Comparison of ENCODE assay signal across 17 mouse cellular contexts in the genomic region with DNA sequence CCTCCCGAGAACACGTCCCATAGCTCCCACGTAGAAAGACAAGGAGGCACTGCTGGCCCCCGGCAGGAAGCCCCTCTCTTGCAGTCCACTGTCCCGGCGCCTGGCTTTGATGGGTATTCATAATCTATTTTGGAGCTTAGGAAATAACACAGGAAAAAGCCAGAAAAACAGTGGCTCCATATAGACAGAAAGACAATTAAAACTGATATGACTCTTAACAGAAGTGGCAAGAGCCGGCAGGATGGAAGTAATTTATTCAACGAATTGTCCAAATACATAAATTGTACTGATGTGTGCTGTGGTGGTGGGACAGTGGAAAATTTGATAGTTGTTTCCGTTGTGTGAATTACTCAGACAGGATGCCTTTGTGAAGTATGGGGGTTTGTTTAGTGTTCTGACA.
DNase-seq lines count a peak whose midpoint lies in the region; ATAC-seq and TF ChIP-seq lines count a peak whose summit lies in the region.
"Had no signal": no experiment of that assay in that cellular context is flagged by ENCODE, and none has a peak within 500 bp of the region (broad histone marks: within the 10 kb centered on the region; RNA-seq: fewer than 3 reads in every experiment).

No protein-coding gene starts in this region.

- dilution Hi-C loops in CH12.LX (cut with MboI; ENCODE audit: extremely low pct_ligation_motif_present, extremely low pct_unique_long_range_greater_than_20kb, low sequenced_read_pairs), result no loop called here

- in situ Hi-C loops in CH12.LX (cut with MboI; ENCODE audit: low pct_ligation_motif_present, low pct_unique_long_range_greater_than_20kb, low sequenced_read_pairs), result no loop called here

- H3K27ac ChIP-seq in heart, embryonic 16.5 days (ENCODE audit: low read length), result no peak overlapping the region
- no peak overlapping the region for H3K27ac ChIP-seq in CH12.LX (ENCODE audit: insufficient read depth, low read depth)
- H3K27ac ChIP-seq in lung, postnatal 0 days (ENCODE audit: low read length), result no peak overlapping the region
- no peak overlapping the region for H3K27ac ChIP-seq in heart, embryonic 11.5 days (ENCODE audit: low read depth, low read length)
- H3K27ac ChIP-seq in forebrain, postnatal 0 days (ENCODE audit: low read depth, low read length), result no peak overlapping the region
- H3K27ac ChIP-seq: hindbrain, embryonic 13.5 days; limb, embryonic 13.5 days had no signal

- H3K4me1 ChIP-seq in heart, embryonic 16.5 days (ENCODE audit: control insufficient read depth, insufficient read depth, low read length), result no peaks in the 10 kb centered on the region
- H3K4me1 ChIP-seq in CH12.LX (ENCODE audit: control insufficient read depth in 1 of 2, insufficient read depth in 2 of 2), result no peaks in the 10 kb centered on the region
- H3K4me1 ChIP-seq in lung, postnatal 0 days (ENCODE audit: insufficient read depth, low read depth, low read length), result no peaks in the 10 kb centered on the region
- no peaks in the 10 kb centered on the region for H3K4me1 ChIP-seq in heart, embryonic 11.5 days (ENCODE audit: control insufficient read depth, insufficient read depth, low read length)
- H3K4me1 ChIP-seq in forebrain, postnatal 0 days (ENCODE audit: insufficient read depth), result no peaks in the 10 kb centered on the region

- no peak for TF ChIP-seq RAD21 in CH12.LX (IDR thresholded peaks at IDR 0.05; ENCODE audit: low read depth, low read length)

- H3K27me3 ChIP-seq in heart, embryonic 16.5 days (ENCODE audit: control insufficient read depth, insufficient read depth, low read length), result no peaks in the 10 kb centered on the region
- no peaks in the 10 kb centered on the region for H3K27me3 ChIP-seq in CH12.LX (replicated peaks)
- H3K27me3 ChIP-seq in lung, postnatal 0 days (replicated peaks; ENCODE audit: insufficient read depth, low read length), result no peaks in the 10 kb centered on the region
- no peaks in the 10 kb centered on the region for H3K27me3 ChIP-seq in heart, embryonic 11.5 days (ENCODE audit: control insufficient read depth, insufficient read depth, low read length)
- H3K27me3 ChIP-seq in forebrain, postnatal 0 days (ENCODE audit: insufficient read depth, low read length), result no peaks in the 10 kb centered on the region

- TF ChIP-seq CTCF in CH12.LX (conservative IDR thresholded peaks at IDR 0.05 in 1 of 2, IDR thresholded peaks at IDR 0.05 in 1 of 2; ENCODE audit: low read depth in 2 of 2, low read length in 2 of 2), result no peak
- TF ChIP-seq CTCF in lung, postnatal 0 days (IDR thresholded peaks at IDR 0.05), result no peak
- TF ChIP-seq CTCF in forebrain, postnatal 0 days (IDR thresholded peaks at IDR 0.05; ENCODE audit: low read depth), result no peak

- no peak overlapping the region for H3K9ac ChIP-seq in heart, embryonic 16.5 days (ENCODE audit: low read length)
- H3K9ac ChIP-seq in CH12.LX (ENCODE audit: insufficient read depth, low read depth), result no peak overlapping the region
- no peak overlapping the region for H3K9ac ChIP-seq in lung, postnatal 0 days (replicated peaks; ENCODE audit: low read depth)
- H3K9ac ChIP-seq in heart, embryonic 11.5 days (ENCODE audit: low read depth, low read length), result no peak overlapping the region
- H3K9ac ChIP-seq in forebrain, postnatal 0 days, result no peak overlapping the region
- H3K9ac ChIP-seq: hindbrain, embryonic 13.5 days; limb, embryonic 13.5 days had no signal

- H3K4me3 ChIP-seq in heart, embryonic 16.5 days (ENCODE audit: low read length), result no peak overlapping the region
- H3K4me3 ChIP-seq in CH12.LX (replicated peaks in 1 of 3; ENCODE audit: low read depth in 2 of 3, low read length in 2 of 3, poor library complexity in 1 of 3), result no peak overlapping the region
- no peak overlapping the region for H3K4me3 ChIP-seq in lung, postnatal 0 days (ENCODE audit: low read depth, low read length)
- no peak overlapping the region for H3K4me3 ChIP-seq in heart, embryonic 11.5 days (ENCODE audit: low read depth, low read length)
- H3K4me3 ChIP-seq in forebrain, postnatal 0 days (ENCODE audit: low read depth, low read length), result no peak overlapping the region
- H3K4me3 ChIP-seq: hindbrain, embryonic 13.5 days; limb, embryonic 13.5 days had no signal

- 72% methylated on average over 9 of the region's 9 CpGs for WGBS in heart, embryonic 16.5 days
- WGBS in lung, postnatal 0 days, result 63% methylated on average over 9 of the region's 9 CpGs
- WGBS in heart, embryonic 11.5 days (ENCODE audit: insufficient replicate concordance), result 75% methylated on average over 9 of the region's 9 CpGs
- WGBS in forebrain, postnatal 0 days, result 89% methylated on average over 9 of the region's 9 CpGs

- no peaks in the 10 kb centered on the region for H3K36me3 ChIP-seq in heart, embryonic 16.5 days (ENCODE audit: control insufficient read depth, insufficient read depth)
- no peaks in the 10 kb centered on the region for H3K36me3 ChIP-seq in CH12.LX (replicated peaks in 1 of 2; ENCODE audit: control insufficient read depth in 1 of 2, insufficient read depth in 1 of 2, low read length in 1 of 2)
- no peaks in the 10 kb centered on the region for H3K36me3 ChIP-seq in lung, postnatal 0 days (ENCODE audit: insufficient read depth, low read length)
- H3K36me3 ChIP-seq in heart, embryonic 11.5 days (ENCODE audit: control insufficient read depth, insufficient read depth, low read length), result no peaks in the 10 kb centered on the region
- H3K36me3 ChIP-seq in forebrain, postnatal 0 days (ENCODE audit: insufficient read depth), result no peaks in the 10 kb centered on the region
- H3K36me3 ChIP-seq: G1E; hindbrain, embryonic 13.5 days; limb, embryonic 13.5 days had no signal

- no peaks in the 10 kb centered on the region for H3K79me2 ChIP-seq in CH12.LX (replicated peaks; ENCODE audit: control insufficient read depth, extremely low read depth, insufficient read depth, poor library complexity, severe bottlenecking)

- peak; percentile 49; the same call in 1 of the 2 replicates for ATAC-seq in heart, embryonic 16.5 days (replicated peaks; ENCODE audit: extremely low read depth, insufficient read depth, low FRiP score)
- peak; percentile 92 for ATAC-seq in lung, postnatal 0 days
- ATAC-seq in heart, embryonic 11.5 days (replicated peaks; ENCODE audit: insufficient number of reproducible peaks, low FRiP score, low TSS enrichment), result no peak
- ATAC-seq in forebrain, postnatal 0 days, result no peak
- ATAC-seq: forebrain, embryonic 14.5 days; midbrain, embryonic 16.5 days had no signal

- TF ChIP-seq POLR2A in CH12.LX (IDR thresholded peaks at IDR 0.05; ENCODE audit: low read depth, low read length), result no peak

- DNase-seq in heart, adult 18-20 months, result no peak
- DNase-seq in CH12.LX (ENCODE audit: extremely low read depth), result peak; percentile 6
- peak; percentile 61 for DNase-seq in kidney, postnatal 14 days
- peak; percentile 68 for DNase-seq in lung, postnatal 0 days (ENCODE audit: low spot score)
- no peak for DNase-seq in embryo, embryonic 10.5 days (ENCODE audit: low spot score)
- no peak for DNase-seq in forebrain, postnatal 0 days
- DNase-seq: cerebellum, adult 9-10 months; heart, postnatal 10 days; layer of hippocampus, postnatal 36 days; right cerebral cortex, postnatal 25 days had no signal

- H3K4me2 ChIP-seq in heart, embryonic 16.5 days (ENCODE audit: low read depth, low read length), result no peak overlapping the region
- H3K4me2 ChIP-seq in CH12.LX (ENCODE audit: insufficient read depth, low read depth, poor library complexity, severe bottlenecking), result no peak overlapping the region
- no peak overlapping the region for H3K4me2 ChIP-seq in lung, postnatal 0 days (replicated peaks; ENCODE audit: low read depth, low read length)
- H3K4me2 ChIP-seq in heart, embryonic 11.5 days, result no peak overlapping the region
- H3K4me2 ChIP-seq in forebrain, postnatal 0 days (ENCODE audit: low read depth), result no peak overlapping the region
- H3K4me2 ChIP-seq: hindbrain, embryonic 13.5 days; limb, embryonic 13.5 days had no signal

- TF ChIP-seq EP300 in CH12.LX (IDR thresholded peaks at IDR 0.05; ENCODE audit: low read length), result no peak
- TF ChIP-seq EP300 in lung, postnatal 0 days (IDR thresholded peaks at IDR 0.05), result peak; percentile 96

- no peaks in the 10 kb centered on the region for H3K9me3 ChIP-seq in heart, embryonic 16.5 days (replicated peaks; ENCODE audit: control insufficient read depth, low read length)
- no peaks in the 10 kb centered on the region for H3K9me3 ChIP-seq in CH12.LX (replicated peaks; ENCODE audit: low read length)
- no peaks in the 10 kb centered on the region for H3K9me3 ChIP-seq in lung, postnatal 0 days (ENCODE audit: low read length)
- H3K9me3 ChIP-seq in heart, embryonic 11.5 days (replicated peaks; ENCODE audit: control insufficient read depth, low read length), result no peaks in the 10 kb centered on the region
- no peaks in the 10 kb centered on the region for H3K9me3 ChIP-seq in forebrain, postnatal 0 days (ENCODE audit: low read length)
- H3K9me3 ChIP-seq: G1E; hindbrain, embryonic 13.5 days; limb, embryonic 13.5 days had no signal

TF ChIP-seq in CH12.LX, 34 proteins besides CTCF, POLR2A, EP300 and RAD21:
- TF ChIP-seq KAT2A (IDR thresholded peaks at IDR 0.05; ENCODE audit: insufficient replicate concordance, low read length), result no peak
- TF ChIP-seq CHD2 (IDR thresholded peaks at IDR 0.05; ENCODE audit: low read length), result no peak
- TF ChIP-seq MAFK (IDR thresholded peaks at IDR 0.05; ENCODE audit: insufficient replicate concordance, low read length), result no peak
- no peak for TF ChIP-seq E2F4 (IDR thresholded peaks at IDR 0.05; ENCODE audit: insufficient replicate concordance, low read depth, low read length)
- TF ChIP-seq ZMIZ1 (IDR thresholded peaks at IDR 0.05; ENCODE audit: low read depth, low read length), result no peak
- no peak for TF ChIP-seq JUND (conservative IDR thresholded peaks at IDR 0.05; ENCODE audit: low read depth, low read length)
- TF ChIP-seq NRF1 (IDR thresholded peaks at IDR 0.05; ENCODE audit: low read depth, low read length), result no peak
- TF ChIP-seq POLR2AphosphoS2 (IDR thresholded peaks at IDR 0.05; ENCODE audit: low read depth, low read length), result no peak
- no peak for TF ChIP-seq PAX5 (IDR thresholded peaks at IDR 0.05; ENCODE audit: low read length)
- TF ChIP-seq CHD1 (IDR thresholded peaks at IDR 0.05; ENCODE audit: low read depth, low read length), result no peak
- no peak for TF ChIP-seq USF2 (conservative IDR thresholded peaks at IDR 0.05; ENCODE audit: low read depth, low read length)
TF ChIP-seq in CH12.LX: peak in this region for 0.

Comparison
In these comparisons a context has a peak if more than half of its experiments do, and no peak if none do; other contexts are left out.
1. ATAC-seq: peak in heart, embryonic 16.5 days (single experiment) and lung, postnatal 0 days (single experiment); none in heart, embryonic 11.5 days (single experiment) and forebrain, postnatal 0 days (single experiment).
2. DNase-seq: peak in CH12.LX (single experiment), kidney, postnatal 14 days (single experiment) and lung, postnatal 0 days (single experiment); none in heart, adult 18-20 months (0 of 2), embryo, embryonic 10.5 days (single experiment) and forebrain, postnatal 0 days (single experiment).